Mouse (Mus musculus): ENCODE data around the gene Mc1r.
"Not testable (repeated sequence)": the region's sequence is repeated elsewhere in the genome, so short reads cannot be mapped to it uniquely, and the experiment has no call there.

The Mc1r gene

GRCm38 (mm10) chr8:123431616-123432365, 24.9 kb downstream of the Mc1r start:
- no peak for DNase-seq

DNA sequence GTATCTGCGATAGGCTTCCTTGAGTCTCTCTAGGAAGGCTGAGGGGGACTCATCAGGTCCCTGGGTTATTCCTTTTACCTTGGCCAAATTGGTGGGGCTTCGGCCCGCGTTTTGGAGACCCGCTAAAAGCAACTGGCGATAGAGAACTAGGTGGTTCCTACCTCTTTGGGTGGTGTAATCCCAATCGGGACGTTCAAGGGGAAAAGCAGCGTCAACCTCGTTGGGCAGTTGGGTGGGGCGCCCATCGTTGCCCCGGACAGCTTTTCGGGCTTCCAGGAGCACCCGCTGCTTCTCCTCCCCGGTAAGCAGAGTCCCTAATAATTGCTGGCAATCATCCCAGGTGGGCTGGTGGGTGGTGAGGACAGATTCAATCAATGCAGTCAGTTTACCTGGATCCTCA, 25.5 kb downstream of the Mc1r start:
- no peak for DNase-seq

GRCm38 (mm10) chr8:123433241-123433974, 26.5 kb downstream of the Mc1r start:
- not testable (repeated sequence) for DNase-seq

- no peak for DNase-seq
These were observed 34.9 kb downstream of the Mc1r start for GRCm38 (mm10) chr8:123441788-123442187.

GRCm38 (mm10) chr8:123442351-123442750, 35.4 kb downstream of the Mc1r start:
- DNase-seq = no peak

- peak; percentile 91 for DNase-seq
These were observed 36.1 kb downstream of the Mc1r start for GRCm38 (mm10) chr8:123442871-123443575.

DNA sequence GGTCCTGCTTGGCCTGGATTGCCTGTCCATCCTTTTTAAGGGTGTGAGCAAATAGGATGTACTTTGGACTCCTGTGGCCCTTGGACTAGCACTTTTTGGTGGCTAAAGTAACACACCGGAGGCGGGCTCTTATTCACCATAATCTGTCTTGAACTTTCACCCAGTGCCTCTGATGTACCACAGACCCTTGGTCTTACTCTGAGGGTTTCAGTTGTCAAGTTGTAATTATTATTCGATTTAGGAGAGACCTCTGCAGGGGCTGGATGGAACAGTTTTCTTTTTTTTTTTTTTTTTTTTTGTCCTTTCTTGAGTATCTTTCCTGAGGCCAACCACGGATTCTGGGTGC, 36.6 kb downstream of the Mc1r start:
- no peak for DNase-seq

- no peak for DNase-seq
These were observed 37.2 kb downstream of the Mc1r start for GRCm38 (mm10) chr8:123444131-123444530.

GRCm38 (mm10) chr8:123445981-123446380, 39.1 kb downstream of the Mc1r start:
- DNase-seq = no peak

DNA sequence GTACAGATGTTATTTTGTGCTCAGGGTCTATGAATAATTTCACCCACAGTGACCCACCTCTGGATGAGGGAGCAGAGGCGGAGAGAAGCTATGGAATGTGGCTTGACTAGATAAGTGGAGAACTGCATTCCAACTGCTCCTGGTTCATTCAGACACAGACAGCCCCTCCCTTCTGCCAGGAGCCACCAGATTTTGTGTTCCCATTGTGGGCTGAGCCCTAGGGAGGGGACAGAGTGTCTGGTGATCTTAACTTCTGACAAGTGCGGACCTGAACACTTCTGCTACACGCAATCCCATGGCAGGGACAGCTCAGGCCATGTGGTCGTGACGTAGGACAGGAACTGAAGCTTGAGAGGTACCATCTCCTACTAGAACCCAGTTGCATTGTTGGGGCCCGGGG, 39.9 kb downstream of the Mc1r start:
- no peak for DNase-seq

DNA sequence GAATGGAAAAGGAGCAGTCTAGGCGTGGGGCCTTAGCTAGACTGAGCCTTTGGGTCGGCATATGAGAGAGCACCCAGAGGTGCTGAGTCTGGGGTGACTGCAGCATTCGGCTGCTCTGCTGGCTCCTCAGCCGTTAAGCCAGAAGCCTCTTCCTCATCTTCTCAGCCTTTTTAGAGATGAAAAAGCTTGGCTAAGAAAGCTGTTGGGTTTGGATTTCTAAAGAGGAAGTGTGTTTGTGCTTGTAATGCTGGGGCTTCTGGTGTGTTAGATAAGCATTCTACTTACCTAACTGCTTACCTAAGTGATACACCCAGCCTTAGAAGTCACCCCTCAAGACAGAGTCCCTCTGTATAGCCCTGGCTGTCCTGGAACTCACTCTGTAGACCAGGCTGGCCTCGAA, 43.9 kb downstream of the Mc1r start:
- DNase-seq = no peak

DNA sequence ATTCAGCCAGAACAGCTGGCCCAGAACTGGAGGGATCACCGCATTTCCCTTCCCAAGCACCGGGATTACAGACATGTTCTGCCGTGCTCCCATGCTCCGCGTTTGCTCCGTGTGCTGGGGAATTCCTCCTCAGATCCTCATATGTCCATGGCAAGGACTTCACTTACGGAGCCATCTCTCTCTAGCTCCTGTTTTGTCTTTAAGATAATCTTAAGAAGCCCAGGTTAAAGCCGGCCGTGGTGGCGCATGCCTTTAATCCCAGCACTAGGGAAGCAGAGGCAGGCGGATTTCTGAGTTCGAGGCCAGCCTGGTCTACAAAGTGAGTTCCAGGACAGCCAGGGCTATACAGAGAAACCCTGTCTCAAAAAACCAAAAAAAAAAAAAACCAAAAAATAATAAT, 44.8 kb downstream of the Mc1r start:
- DNase-seq = not testable (repeated sequence)

GRCm38 (mm10) chr8:123452149-123452548, 45.2 kb downstream of the Mc1r start:
- DNase-seq = no peak

- DNase-seq = no peak
These were observed 46.4 kb downstream of the Mc1r start for GRCm38 (mm10) chr8:123453291-123453690.

- DNase-seq = no peak
These were observed 47.0 kb downstream of the Mc1r start for GRCm38 (mm10) chr8:123453951-123454350.

GRCm38 (mm10) chr8:123454559-123454958, 47.7 kb downstream of the Mc1r start:
- DNase-seq = no peak

Measured in right cerebral cortex, adult 18-20 months (tissue).